Mouse (Mus musculus) left cerebral cortex, postnatal 25 days (tissue): ENCODE data around the gene Ppfia1. TPM values are rescaled to one million over a fixed set of nuclear protein-coding genes. Genes with fewer than 3 reads are reported as not detected.
A peak's percentile ranks its signal among the peaks of the same experiment; 100 is the strongest.

ENCODE experiments used
- DNase-seq, 2 experiments: peaks; one replicate each; pipeline ENCODE4 v3.0.0; 2022; ENCODE audit warnings: low spot score in 2 of 2, mixed read lengths in 1 of 2
- intact Hi-C: fragments of 180-260 bp; cut with DNase I; formaldehyde crosslinking; loops from one replicate; pipeline ENCODE4 v1.15.1; 2025
- total RNA-seq, 2 experiments: library from RNA; stranded (reverse); gene quantifications; 2 replicates each; pipeline ENCODE4 v1.2.3; 2021

Ppfia1 gene
- 10 to 100 TPM; 29.5 to 32.9 TPM for total RNA-seq

DNA sequence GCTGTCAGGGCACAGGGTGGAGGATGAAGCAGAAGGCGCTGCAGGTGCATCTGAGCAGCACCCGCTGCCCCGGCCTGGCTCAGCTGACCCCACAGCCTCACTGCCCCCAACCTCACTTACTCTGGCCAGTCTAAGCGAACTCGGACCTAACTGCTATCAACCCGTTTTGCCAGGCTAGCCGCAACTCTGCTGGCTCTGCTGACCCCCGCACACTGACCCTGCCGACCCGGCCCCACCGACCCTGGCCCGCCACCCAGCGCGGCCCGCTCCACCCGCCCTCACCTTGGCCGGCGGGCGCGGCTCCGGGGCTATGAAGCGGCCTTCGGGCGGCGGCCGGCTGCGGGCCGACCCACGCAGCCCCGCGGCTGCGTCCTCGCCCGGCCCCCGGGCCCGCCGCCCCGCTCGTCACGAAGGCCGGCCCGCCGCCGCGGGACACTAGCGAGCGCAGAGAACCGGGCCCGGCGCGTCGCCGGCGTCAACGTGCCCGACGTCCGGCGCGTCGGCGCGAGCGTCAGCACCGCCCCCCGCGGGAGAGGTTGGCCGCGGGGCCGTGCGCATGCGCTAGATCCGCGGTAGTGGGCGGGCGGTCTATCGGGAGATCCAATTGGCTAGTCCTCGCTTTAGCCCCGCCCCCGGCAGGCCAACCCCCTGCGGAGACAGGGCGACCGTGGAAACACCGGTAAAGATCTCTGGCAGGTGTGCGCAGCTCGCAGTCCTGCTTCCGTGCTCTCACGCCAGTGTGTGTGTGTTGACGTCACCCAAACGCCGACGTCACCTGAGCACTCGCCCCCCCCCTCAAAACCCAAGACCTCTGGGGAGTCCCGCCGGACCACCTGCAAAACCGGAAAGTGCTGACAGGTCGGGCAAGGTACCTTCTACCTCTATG, at the start of gene Ppfia1:
Gene Ppfia1, minus strand, starts transcription at position 493 of the 886 bp plus-strand sequence.
- DNase-seq = peak; percentile 96 to 98
- intact Hi-C loops = no loop called here

DNA sequence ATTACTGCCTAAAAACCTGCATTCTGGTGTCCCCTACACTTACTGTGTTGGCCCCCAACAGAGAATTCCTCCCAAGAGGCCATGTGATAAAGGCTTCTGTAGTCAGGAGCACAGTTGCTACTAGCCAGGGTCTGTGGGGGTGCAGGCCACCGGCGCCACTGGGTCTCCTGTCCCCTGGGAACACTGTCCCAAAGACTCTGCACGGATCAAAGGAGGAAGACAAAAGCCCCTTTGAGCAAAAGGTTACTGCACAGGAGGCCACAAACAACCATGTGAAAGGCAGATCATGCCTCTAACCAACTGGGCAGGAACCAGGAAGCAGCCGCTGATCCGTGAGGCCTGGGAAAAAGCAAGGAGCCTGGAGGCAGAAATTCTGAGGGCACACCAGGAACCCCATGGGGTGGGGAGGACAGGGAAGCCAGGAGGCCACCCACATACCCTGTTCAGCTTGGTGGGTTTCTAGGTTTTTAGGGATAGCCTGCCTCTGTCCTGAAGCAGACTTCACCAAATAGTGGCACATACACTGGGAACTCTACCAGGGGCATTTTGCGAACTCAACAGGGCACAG, 46.9 kb upstream of the Ppfia1 start:
- intact Hi-C loops = no loop called here
- no peak for DNase-seq

DNA sequence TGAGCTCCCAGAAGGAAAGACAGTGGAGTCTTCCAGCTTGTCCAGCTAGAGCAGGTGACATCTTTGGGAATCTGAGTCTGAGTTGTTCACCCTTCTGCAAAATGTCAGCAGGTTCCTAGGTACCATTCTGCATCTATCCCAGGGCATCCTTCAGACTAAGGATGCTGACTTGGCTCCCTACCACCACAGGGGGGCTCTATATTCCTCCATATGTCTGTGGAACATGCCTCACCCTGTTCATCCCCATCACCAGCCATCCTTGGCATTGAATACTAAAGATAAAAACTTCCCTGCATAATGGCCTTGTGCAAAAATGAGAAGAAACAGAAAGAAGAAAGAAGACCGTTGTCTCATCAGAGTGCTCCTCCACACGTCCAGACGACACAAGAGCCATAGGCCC, 36.0 kb upstream of the Ppfia1 start:
- peak in 1 of 2 experiments; percentile 21 for DNase-seq
- intact Hi-C loops = loop anchor here (10.0 kb wide), 1 partner anchor 515 kb away; no protein-coding TSS in a partner anchor

DNA sequence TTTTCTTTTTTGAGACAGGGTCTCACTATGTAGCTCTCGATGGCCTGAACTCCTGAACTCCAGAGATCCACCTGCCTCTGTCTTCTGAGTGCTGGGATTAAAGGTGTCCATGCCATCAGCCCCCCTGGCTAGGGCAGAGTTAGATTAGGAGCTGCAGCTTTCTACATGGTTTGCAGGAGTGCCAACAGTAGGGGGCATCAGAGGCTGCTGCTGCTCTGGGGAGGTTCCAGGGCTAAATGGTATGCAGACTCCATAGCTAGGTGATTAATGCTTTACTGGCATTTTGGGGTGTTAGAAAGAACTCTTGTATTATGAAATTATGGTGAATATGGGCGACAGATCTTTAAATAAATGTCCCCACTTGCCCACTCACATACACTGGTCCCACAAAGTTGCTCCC, 33.8 kb upstream of the Ppfia1 start:
- DNase-seq = peak; percentile 30 to 62
- intact Hi-C loops = loop anchor here (1.0 to 10.0 kb wide), 2 partner anchors 189 to 512 kb away; no protein-coding TSS in a partner anchor

DNA sequence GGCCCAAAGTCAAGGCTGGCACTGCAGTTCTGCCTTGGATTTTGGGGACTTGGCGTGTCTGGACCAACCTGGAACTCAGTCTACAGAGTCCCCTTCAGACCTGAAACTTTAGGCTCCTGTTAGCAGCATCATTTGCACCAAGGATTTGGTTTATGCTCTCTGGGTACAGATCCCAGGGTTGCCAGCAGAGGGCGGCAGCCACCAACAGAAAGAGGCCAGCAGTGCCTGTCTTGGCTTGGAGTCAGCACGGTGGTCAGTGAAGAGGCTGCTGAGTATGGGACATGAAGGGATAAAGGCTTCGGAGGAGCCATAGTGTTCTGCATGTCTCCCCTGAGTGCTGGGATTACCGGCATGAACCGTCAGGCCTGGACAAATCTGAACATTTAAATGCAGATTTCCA, 32.1 kb upstream of the Ppfia1 start:
- peak; percentile 51 to 63 for DNase-seq
- intact Hi-C loops = loop anchor here (1.0 to 10.0 kb wide), 2 partner anchors 309 to 511 kb away; no protein-coding TSS in a partner anchor

DNA sequence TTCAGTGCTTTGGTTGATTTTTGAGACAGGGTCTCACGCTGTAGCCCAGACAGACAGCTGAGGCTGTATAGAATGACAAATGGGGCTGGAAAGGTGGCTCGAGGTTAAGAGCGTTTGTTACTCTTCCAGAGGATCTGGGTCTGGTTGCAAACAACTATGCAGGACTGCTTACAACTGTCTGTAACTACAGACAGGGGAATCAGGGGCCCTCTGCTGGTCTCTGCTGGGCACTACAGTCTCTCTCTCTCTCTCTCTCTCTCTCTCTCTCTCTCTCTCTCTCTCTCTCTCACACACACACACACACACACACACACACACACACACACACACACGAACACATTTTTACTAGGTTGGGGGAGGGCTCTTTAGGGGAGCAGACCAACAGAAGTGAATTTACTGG, 30.1 kb upstream of the Ppfia1 start:
- DNase-seq = peak in 1 of 2 experiments; percentile 42
- intact Hi-C loops = loop anchor here (10.0 kb wide), 1 partner anchor 509 kb away; no protein-coding TSS in a partner anchor

DNA sequence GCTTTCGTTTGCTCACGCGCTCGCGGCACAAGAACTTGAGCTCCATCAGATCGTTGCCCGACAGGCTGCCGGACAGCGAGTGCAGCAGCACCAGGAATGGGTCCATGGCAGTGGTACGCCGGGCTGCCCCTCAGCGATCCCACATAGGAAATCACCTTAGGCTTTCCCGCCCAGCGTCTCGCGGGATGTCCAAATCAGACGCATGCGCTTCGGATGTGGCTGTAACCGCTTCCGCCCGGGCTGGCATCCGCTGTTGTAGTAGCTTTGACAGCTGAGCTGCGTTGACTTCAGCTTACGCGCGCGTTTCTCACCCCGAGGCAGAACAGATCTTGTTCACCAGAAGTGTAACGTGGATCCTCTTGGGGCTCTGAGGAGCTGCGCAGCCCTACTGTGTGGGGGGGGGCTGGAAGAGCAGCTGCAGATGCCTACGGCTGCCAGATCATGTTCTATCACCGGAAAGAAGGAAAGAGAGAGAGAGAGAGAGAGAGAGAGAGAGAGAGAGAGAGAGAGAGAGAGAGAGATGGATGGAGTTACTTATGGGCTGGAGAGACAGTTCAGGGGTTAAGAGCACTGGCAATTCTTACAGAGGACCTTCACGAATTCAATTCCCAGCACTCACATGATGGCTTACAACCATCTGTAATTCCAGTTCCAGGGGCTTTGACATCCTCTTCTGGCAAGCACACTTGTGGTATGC, 28.9 kb upstream of the Ppfia1 start, which contains the start of gene Fadd:
Gene Fadd, minus strand, starts transcription at position 180 of the 697 bp plus-strand sequence.
- intact Hi-C loops = loop anchor here (10.0 kb wide), 1 partner anchor 508 kb away; no protein-coding TSS in a partner anchor
- DNase-seq = peak; percentile 95 to 96

DNA sequence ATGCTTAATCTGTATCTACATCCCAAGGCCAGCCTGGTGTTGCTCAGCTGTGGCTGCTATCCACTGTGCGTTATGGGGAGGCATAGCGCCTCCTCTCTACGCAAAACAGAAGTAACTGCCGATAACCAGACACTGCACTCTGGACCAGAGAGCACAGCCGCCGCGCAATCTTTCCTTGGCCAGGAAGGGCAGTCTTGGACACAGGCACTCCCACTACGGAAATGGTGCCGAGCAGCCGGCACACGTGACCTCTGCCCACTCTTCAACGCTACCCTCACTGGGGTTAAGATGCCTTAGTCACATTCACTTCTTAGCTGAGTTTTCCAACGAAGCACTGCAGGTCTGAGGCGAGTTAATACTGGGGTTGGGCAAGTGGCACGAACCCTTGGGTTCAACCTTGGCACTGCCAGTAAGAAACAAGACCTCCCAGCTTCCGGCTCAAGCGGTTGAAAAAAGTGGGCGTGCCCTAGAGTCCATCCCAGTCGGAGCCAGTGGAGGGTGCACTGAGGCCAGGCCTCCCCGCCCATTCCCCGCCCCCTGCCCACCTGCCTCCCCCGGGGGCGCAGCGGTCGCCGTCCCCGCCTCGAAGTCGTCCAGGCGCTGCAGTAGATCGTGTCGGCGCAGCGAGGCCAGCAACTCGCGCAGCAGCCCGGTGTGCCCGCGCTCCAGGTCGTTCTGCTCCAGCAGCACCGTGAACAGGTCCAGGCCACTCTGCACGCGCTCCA, 28.2 kb upstream of the Ppfia1 start:
- DNase-seq = peak; percentile 48 to 57
- intact Hi-C loops = loop anchor here (10.0 kb wide), 1 partner anchor 507 kb away; no protein-coding TSS in a partner anchor

DNA sequence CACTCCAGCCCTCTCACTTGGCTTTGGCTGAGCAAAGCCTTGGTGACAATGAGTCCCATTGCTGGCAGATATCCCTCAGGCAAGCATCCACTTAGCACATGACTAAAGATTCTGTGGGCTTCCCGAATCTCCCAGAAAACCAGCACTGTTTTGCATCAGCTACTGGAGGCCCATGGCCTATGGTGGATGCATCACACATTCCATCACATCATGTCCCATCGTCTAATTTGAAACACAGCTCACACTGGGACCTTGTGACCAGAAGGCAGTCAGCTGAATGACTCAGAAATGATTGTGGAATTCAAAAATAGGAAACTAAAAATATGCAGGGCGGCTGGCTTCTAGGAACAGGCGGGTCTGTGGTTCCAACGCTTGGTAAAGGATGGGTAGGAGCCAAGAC, 24.3 kb upstream of the Ppfia1 start:
- peak; percentile 34 to 76 for DNase-seq
- intact Hi-C loops = no loop called here

DNA sequence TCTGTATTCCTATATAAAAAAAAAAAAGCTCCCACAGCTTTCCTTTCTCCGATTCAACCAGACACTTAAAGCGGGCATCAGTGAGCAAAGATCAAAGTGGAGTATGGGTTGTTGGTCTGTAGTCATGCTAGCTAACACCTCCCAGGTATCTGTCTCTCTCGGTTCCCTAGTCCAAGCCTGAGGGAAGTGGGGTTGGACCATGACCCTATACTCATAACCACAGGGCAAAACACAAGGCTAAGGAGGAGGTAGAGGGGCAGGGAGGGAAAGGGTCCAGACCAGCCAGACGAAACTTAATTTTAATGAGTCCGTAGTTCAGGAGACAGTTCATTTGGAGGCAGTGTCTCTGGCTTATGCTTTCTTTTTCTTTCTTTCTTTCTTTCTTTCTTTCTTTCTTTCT, 18.7 kb upstream of the Ppfia1 start:
- intact Hi-C loops = no loop called here

DNA sequence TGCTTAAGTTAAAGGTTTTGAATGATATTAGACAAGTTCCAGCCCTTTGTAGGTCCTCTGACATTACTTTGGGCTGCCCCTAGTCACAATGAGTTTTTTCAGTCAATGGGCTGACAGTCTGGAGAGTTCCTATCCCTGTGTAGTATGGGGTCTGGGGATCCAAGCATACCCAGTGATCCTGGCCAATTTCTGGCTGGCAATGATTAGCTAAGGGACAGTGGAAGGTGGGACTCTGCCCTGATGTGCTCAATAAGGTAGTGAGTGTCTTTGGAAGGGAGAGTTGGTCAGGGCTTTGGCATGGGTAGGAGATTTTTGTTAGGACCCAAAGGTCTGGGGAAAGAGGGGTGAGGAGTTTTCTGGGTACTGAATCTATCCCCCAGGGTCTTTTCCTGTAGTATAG, 18.1 kb upstream of the Ppfia1 start:
- intact Hi-C loops = no loop called here
- no peak for DNase-seq

More for the DNA sequence above, 18.7 kb upstream of the Ppfia1 start:
- DNase-seq = no peak

DNA sequence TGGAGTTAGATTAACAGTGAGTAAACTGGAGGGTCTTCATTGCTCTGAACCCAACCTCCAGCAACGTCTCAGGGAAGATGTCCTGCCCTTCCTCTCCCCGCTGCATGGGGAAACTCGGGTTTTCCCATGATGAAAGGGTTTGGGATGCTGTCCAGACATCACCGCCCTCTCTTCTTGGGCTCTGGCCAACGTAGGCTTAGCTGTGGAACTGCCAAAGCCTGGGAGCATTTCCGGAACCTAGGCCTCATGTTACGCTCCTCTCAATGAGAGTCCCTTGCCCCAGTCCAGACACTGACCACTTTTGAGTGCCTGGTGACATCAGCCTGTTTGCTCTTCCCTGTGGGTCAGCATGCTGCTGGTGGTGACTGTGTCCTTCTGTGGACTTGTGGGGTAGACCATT, 15.9 kb upstream of the Ppfia1 start:
- DNase-seq = peak in 1 of 2 experiments; percentile 43
- intact Hi-C loops = no loop called here

DNA sequence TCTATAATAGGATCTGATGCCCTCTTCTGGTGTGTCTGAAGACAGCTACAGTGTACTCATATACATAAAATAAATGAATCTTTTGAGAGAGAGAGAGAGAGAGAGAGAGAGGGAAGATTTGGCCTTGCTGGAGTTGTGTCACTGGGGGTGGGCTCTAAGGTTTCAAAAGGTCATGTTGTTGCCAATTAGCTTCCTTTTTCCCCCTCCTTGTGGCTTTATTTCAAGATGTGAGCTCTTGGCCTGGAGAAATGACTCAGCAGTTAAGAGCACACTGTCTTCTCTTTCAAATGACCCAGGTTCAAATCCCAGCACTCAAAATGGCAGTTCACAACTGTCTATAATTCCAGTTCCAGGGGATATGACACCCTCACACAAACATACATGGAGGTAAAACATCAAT, 14.6 kb upstream of the Ppfia1 start:
- intact Hi-C loops = no loop called here
- DNase-seq = no peak

DNA sequence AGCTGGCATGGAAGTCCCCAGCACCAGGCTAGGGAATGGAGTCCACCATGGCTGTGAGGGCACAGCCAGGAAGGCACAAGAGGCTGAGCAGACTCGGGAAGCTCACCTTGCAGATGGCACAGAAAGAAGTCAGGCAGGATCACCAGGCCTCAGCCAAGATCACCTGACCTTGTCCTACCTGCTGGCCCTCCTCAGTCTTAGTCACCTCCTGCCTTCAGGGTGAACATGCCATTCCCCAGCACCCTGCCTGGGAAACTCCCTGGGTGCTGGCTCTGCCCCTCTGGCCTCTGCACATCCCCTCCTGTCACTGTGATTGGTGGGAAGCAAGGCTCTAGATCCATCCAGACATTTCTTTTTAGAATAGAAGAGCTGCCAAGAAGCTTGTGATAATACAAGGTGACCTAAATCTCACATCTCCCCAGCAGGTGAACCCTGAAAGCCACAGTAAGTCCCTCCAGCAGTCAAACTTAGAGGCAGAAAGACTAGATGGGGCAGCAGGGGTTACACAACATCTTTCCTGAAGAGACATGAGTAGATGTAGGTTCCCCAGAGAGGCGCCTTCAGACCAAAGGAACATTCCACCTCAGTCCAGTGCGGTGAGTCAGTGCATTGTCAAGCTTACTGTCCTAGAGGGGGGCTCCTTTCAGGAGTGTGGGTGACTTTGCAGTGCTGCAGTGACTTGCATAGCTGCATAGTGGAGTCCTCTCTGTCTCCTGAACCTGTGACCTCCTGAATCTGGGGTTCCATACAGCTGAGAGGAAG, 13.6 kb upstream of the Ppfia1 start:
- intact Hi-C loops = no loop called here
- no peak for DNase-seq

DNA sequence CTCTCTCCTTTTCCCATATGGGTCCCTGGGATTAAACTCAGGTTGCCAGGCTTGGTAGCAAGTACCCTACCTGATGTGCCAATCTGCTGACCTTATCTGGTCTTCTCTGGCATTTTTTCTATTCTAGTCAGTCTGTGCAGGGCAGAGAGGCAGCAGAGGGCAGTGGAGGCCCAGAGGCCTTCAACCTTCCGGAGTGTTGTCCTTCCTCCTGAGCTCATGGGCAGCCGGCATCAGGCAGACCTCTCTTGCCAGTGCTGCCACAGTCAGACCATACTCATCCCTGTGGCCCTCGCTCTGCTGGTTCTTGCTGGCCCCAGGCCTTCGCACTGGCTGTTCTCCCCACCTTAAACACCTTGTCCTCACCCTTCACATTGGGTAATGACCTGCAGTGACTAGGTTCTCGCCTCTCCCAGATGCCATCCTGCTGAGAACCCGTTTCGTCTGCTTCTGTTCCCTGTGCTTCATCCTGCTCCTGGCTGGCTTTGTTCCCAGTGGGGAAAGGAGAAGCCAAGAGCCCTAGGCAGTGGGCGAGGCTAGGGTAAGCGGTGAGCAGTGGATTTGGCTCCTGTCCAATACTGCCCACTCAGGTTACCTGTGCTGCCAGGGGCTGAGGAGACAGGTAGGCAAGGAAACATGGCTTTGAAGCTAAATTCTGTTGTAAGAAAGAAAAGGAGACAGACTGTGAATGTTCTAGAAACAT, 10.1 kb upstream of the Ppfia1 start:
- no peak for DNase-seq
- intact Hi-C loops = no loop called here

DNA sequence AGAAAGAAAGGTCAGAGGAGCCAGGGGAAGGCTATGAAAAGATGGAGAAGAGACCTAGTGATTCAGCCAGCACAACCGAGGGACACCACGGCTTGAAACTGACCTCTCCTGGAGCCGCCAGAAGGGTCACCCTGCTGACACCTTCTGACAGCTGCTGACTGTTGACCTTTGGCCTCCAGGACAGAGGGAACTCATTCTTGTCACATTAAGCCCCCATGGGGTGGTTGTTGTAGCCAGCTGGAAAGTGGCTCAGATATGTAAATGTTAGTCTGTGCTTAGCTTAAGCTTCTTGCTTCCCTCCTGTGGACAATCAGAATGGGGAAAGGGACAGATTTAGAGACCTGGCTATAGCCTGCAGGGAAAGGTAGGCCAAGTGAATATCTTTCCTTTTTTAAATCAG, 8.5 kb upstream of the Ppfia1 start:
- intact Hi-C loops = no loop called here
- no peak for DNase-seq

DNA sequence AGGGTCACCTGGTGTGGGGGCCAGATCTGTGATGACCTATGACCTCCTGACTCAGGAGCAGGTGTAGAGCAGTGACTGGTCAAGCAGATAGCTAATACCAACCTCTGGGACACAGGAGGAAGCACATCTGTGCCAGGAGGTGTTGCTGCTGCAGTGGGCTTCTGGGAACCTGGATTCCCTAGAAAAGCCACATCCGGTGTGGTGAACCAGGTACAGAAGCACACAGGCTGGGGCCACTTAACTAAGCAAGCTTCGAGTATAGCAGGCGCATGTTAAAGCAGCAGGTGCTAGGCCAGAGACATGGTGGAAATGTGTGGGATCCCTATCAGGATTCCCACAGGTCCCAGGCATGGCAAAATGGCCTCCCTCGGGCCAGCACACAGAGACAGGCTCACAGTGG, 7.1 kb upstream of the Ppfia1 start:
- intact Hi-C loops = no loop called here
- no peak for DNase-seq

DNA sequence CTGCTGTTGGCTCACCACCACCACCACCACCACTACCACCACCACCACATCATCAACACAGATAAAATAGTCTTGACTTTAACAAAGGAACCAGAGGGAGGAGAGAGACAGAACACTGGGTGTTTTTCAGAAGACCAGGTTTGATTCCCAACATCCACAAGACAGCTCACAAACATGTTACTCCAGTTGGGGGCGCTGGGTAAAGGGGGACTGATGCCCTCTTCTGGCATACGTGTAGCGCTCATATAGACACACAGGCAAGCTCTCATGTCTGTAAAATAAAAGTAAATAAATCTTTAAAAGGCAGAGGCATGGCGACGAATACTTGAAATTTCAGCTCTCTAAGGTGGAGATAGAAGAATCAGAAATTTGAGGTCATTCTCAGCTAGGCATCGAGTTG, 5.0 kb upstream of the Ppfia1 start:
- intact Hi-C loops = no loop called here
- no peak for DNase-seq
